Mouse (Mus musculus) thymus, adult 2 months (tissue): ENCODE data around the gene Mthfr. TPM values are rescaled to one million over a fixed set of nuclear protein-coding genes. Genes with fewer than 3 reads are reported as not detected.
"Not testable (repeated sequence)": the region's sequence is repeated elsewhere in the genome, so short reads cannot be mapped to it uniquely, and the experiment has no call there.

ENCODE experiments used
- DNase-seq: peaks from one replicate; pipeline ENCODE4 v3.0.0; 2021
- H3K27ac ChIP-seq: fragments of 200-500 bp; 2 replicates; pipeline ENCODE4 v1.5.1; 2012; ENCODE audit warnings: low read length, control low read depth; ENCODE audit not compliant: control insufficient read depth, insufficient read depth
- H3K27me3 ChIP-seq: fragments of 200-500 bp; 2 replicates; pipeline ENCODE4 v1.6.1; 2012; ENCODE audit warnings: mild to moderate bottlenecking, low read length, moderate library complexity, mixed read lengths; ENCODE audit not compliant: control insufficient read depth, insufficient read depth
- H3K36me3 ChIP-seq: fragments of 200-500 bp; 2 replicates; pipeline ENCODE4 v1.6.1; 2012; ENCODE audit warnings: mild to moderate bottlenecking, low read length, moderate library complexity; ENCODE audit not compliant: control insufficient read depth, insufficient read depth
- H3K4me1 ChIP-seq: fragments of 200-500 bp; replicated peaks from 2 replicates; pipeline ENCODE4 v1.6.1; 2012; ENCODE audit warnings: low read length; ENCODE audit not compliant: control insufficient read depth, insufficient read depth
- H3K4me3 ChIP-seq: fragments of 200-500 bp; 2 replicates; pipeline ENCODE4 v1.5.1; 2012; ENCODE audit warnings: mild to moderate bottlenecking, low read length, control low read depth, moderate library complexity; ENCODE audit not compliant: control insufficient read depth, insufficient read depth
- CTCF ChIP-seq: fragments of 200-500 bp; IDR thresholded peaks from 2 replicates; pipeline ENCODE4 v1.5.1; 2012; ENCODE audit warnings: mild to moderate bottlenecking, control low read depth, low read length, moderate library complexity, borderline replicate concordance; ENCODE audit not compliant: control insufficient read depth, poor library complexity, insufficient read depth; ENCODE audit errors: extremely low read depth
- POLR2A ChIP-seq: fragments of 200-500 bp; IDR thresholded peaks from 2 replicates; pipeline ENCODE4 v1.6.1; 2012; ENCODE audit warnings: mild to moderate bottlenecking, low read length, control low read depth, moderate library complexity; ENCODE audit not compliant: control insufficient read depth, poor library complexity, insufficient read depth; ENCODE audit errors: extremely low read depth
- WGBS: fragments of 180-500 bp; shearing (Covaris S2); methylation state at CpG from one replicate; pipeline ENCODE4 v1.1.7; 2018; 5-methylcytosine and 5-hydroxymethylcytosine counted together
- polyA plus RNA-seq: library from polyadenylated mRNA; depleted of rRNA; stranded (reverse); fragments of >200 nt; gene quantifications from 2 replicates; pipeline ENCODE4 v1.2.3, GENCODE M21; 2012

The Mthfr gene
- polyA plus RNA-seq, 1 experiment = 30.2 TPM

- peak overlapping the region; percentile 11; the same call in 1 of the 2 replicates for H3K27ac ChIP-seq
- peaks cover 34% of the 10 kb centered on the region for H3K4me1 ChIP-seq
These were observed 738 bp upstream of the Mthfr start for GRCm38 (mm10) chr4:148038079-148038599.

GRCm38 (mm10) chr4:148039254-148040028 is 564 bp downstream of the Mthfr start:
- 29% methylated on average over 19 of the region's 19 CpGs for WGBS
- H3K4me3 ChIP-seq = peak overlapping the region; percentile 49
- TF ChIP-seq POLR2A (no peak), CTCF (no peak)
- no peak overlapping the region for H3K27ac ChIP-seq
- DNase-seq = peak; percentile 26
- H3K27me3 ChIP-seq = no peaks in the 10 kb centered on the region
- H3K4me1 ChIP-seq = peaks cover 34% of the 10 kb centered on the region
- H3K36me3 ChIP-seq = no peaks in the 10 kb centered on the region

More at GRCm38 (mm10) chr4:148038079-148038599, 738 bp upstream of the Mthfr start:
- Histone ChIP-seq H3K27me3 (no peaks in the 10 kb centered on the region), H3K36me3 (no peaks in the 10 kb centered on the region), H3K4me3 (peak overlapping the region; percentile 77)
- DNase-seq = no peak
- TF ChIP-seq POLR2A (no peak), CTCF (0 out of 2 replicates have a peak, but pooled peaks have one; percentile 16)
- 6% methylated on average over 26 of the region's 26 CpGs for WGBS

- TF ChIP-seq CTCF (no peak), POLR2A (no peak)
These were observed 1.4 kb downstream of the Mthfr start for GRCm38 (mm10) chr4:148040029-148040830.

GRCm38 (mm10) chr4:148040933-148041610 is 2.2 kb downstream of the Mthfr start:
- 0 out of 2 replicates have a peak, but pooled peaks have one; percentile 5 for TF ChIP-seq POLR2A
- TF ChIP-seq CTCF = no peak
- Histone ChIP-seq H3K4me1 (peaks cover 34% of the 10 kb centered on the region), H3K36me3 (no peaks in the 10 kb centered on the region), H3K27me3 (no peaks in the 10 kb centered on the region), H3K4me3 (peak overlapping the region; percentile 91), H3K27ac (no peak overlapping the region)
- 3% methylated on average over 19 of the region's 19 CpGs for WGBS
- DNase-seq = peak; percentile 24

More at GRCm38 (mm10) chr4:148040029-148040830, 1.4 kb downstream of the Mthfr start:
- Histone ChIP-seq H3K36me3 (no peaks in the 10 kb centered on the region), H3K4me3 (no peak overlapping the region), H3K27ac (no peak overlapping the region), H3K27me3 (no peaks in the 10 kb centered on the region), H3K4me1 (peaks cover 34% of the 10 kb centered on the region)
- WGBS = 77% methylated on average over 15 of the region's 15 CpGs
- no peak for DNase-seq

GRCm38 (mm10) chr4:148041611-148042191 is 2.8 kb downstream of the Mthfr start:
- TF ChIP-seq POLR2A = 0 out of 2 replicates have a peak, but pooled peaks have one; percentile 13
- no peak for TF ChIP-seq CTCF
- H3K4me1 ChIP-seq = peaks cover 34% of the 10 kb centered on the region
- H3K27ac ChIP-seq = no peak overlapping the region; the same call in 1 of the 2 replicates
- no peaks in the 10 kb centered on the region for H3K27me3 ChIP-seq
- H3K4me3 ChIP-seq = peak overlapping the region; percentile 91
- no peaks in the 10 kb centered on the region for H3K36me3 ChIP-seq
- peak; percentile 57 for DNase-seq
- WGBS = 6% methylated on average over 16 of the region's 16 CpGs

GRCm38 (mm10) chr4:148043327-148043726 is 4.5 kb downstream of the Mthfr start:
- not testable (repeated sequence) for DNase-seq, H3K36me3 ChIP-seq, H3K27ac ChIP-seq, H3K27me3 ChIP-seq, H3K4me3 ChIP-seq
- WGBS = 99% methylated on average over 8 of the region's 8 CpGs
- peaks cover 28% of the 10 kb centered on the region for H3K4me1 ChIP-seq
